In the genomic region with DNA sequence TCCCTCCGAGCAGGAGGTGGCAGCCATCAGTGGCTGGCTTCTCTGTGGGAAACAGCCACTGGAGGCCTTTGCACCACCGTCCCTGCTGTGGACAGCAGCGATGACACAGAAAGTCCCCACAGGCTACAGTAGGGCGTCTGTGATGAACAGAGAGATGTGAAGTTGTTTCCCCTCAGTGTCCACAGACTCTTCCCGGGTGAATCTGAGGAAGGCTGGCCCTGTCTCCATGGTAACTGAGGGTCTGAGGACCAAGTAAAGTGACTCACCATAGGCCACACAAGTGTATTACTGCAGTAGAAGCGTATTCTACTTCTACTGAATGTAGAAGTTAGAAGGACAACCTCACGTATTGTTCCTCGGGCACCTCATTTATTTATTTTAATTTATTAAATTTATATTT, we compare ENCODE assay signal across 12 mouse cellular contexts. TPM values are rescaled to one million over a fixed set of nuclear protein-coding genes. Genes with fewer than 3 reads are reported as not detected.
DNase-seq lines count a peak whose midpoint lies in the region; ATAC-seq and TF ChIP-seq lines count a peak whose summit lies in the region.
"Had no signal": no experiment of that assay in that cellular context is flagged by ENCODE, and none has a peak within 500 bp of the region (broad histone marks: within the 10 kb centered on the region; RNA-seq: fewer than 3 reads in every experiment).

No protein-coding gene starts in this region.

- TF ChIP-seq CTCF in forebrain, postnatal 0 days (IDR thresholded peaks at IDR 0.05; ENCODE audit: low read depth) = no peak

- no peak overlapping the region for H3K4me2 ChIP-seq in embryonic facial prominence, embryonic 11.5 days (ENCODE audit: low read depth, low read length)
- H3K4me2 ChIP-seq in forebrain, postnatal 0 days (ENCODE audit: low read depth) = no peak overlapping the region
- H3K4me2 ChIP-seq in midbrain, embryonic 11.5 days = no peak overlapping the region
- no peak overlapping the region for H3K4me2 ChIP-seq in liver, embryonic 11.5 days

- no peak overlapping the region for H3K4me3 ChIP-seq in embryonic facial prominence, embryonic 11.5 days (ENCODE audit: low read depth, low read length)
- no peak overlapping the region for H3K4me3 ChIP-seq in forebrain, postnatal 0 days (ENCODE audit: low read depth, low read length)
- H3K4me3 ChIP-seq in midbrain, embryonic 11.5 days (ENCODE audit: low read depth, low read length) = no peak overlapping the region
- no peak overlapping the region for H3K4me3 ChIP-seq in liver, embryonic 11.5 days (ENCODE audit: low read depth, low read length)

- ATAC-seq in embryonic facial prominence, embryonic 11.5 days (replicated peaks; ENCODE audit: insufficient number of reproducible peaks, low FRiP score, low TSS enrichment, low read depth) = 0 out of 2 replicates have a peak, but pooled peaks have one; percentile 46
- no peak for ATAC-seq in forebrain, postnatal 0 days
- no peak for ATAC-seq in midbrain, embryonic 11.5 days (ENCODE audit: low FRiP score)
- no peak for ATAC-seq in liver, embryonic 11.5 days (replicated peaks; ENCODE audit: low FRiP score)

- no peaks in the 10 kb centered on the region for H3K4me1 ChIP-seq in embryonic facial prominence, embryonic 11.5 days (ENCODE audit: control insufficient read depth, insufficient read depth, low read length)
- peaks cover 44% of the 10 kb centered on the region for H3K4me1 ChIP-seq in forebrain, postnatal 0 days (ENCODE audit: insufficient read depth)
- H3K4me1 ChIP-seq in midbrain, embryonic 11.5 days (ENCODE audit: control insufficient read depth, insufficient read depth, low read length) = peaks cover 38% of the 10 kb centered on the region
- H3K4me1 ChIP-seq in liver, embryonic 11.5 days (replicated peaks; ENCODE audit: control insufficient read depth, insufficient read depth, low read length) = no peaks in the 10 kb centered on the region

- no peak overlapping the region for H3K27ac ChIP-seq in embryonic facial prominence, embryonic 11.5 days (replicated peaks; ENCODE audit: low read depth, low read length)
- H3K27ac ChIP-seq in forebrain, postnatal 0 days (ENCODE audit: low read depth, low read length) = peak overlapping the region; percentile 57
- no peak overlapping the region for H3K27ac ChIP-seq in midbrain, embryonic 11.5 days (ENCODE audit: low read depth, low read length)
- H3K27ac ChIP-seq in liver, embryonic 11.5 days (ENCODE audit: low read depth, low read length) = no peak overlapping the region

- WGBS in embryonic facial prominence, embryonic 11.5 days = 67% methylated on average over 8 of the region's 8 CpGs
- WGBS in forebrain, postnatal 0 days = 56% methylated on average over 8 of the region's 8 CpGs
- 56% methylated on average over 8 of the region's 8 CpGs for WGBS in midbrain, embryonic 11.5 days
- 67% methylated on average over 8 of the region's 8 CpGs for WGBS in liver, embryonic 11.5 days

- H3K9ac ChIP-seq in embryonic facial prominence, embryonic 11.5 days (replicated peaks; ENCODE audit: low read length) = no peak overlapping the region
- H3K9ac ChIP-seq in forebrain, postnatal 0 days = no peak overlapping the region
- H3K9ac ChIP-seq in midbrain, embryonic 11.5 days (ENCODE audit: low read length) = 0 out of 2 replicates have a peak overlapping the region, but pooled peaks have one; percentile 9
- H3K9ac ChIP-seq in liver, embryonic 11.5 days (ENCODE audit: low read depth, low read length) = no peak overlapping the region

- no peaks in the 10 kb centered on the region for H3K9me3 ChIP-seq in embryonic facial prominence, embryonic 11.5 days (replicated peaks; ENCODE audit: control insufficient read depth, low read length)
- no peaks in the 10 kb centered on the region for H3K9me3 ChIP-seq in forebrain, postnatal 0 days (ENCODE audit: low read length)
- no peaks in the 10 kb centered on the region for H3K9me3 ChIP-seq in midbrain, embryonic 11.5 days (ENCODE audit: control insufficient read depth, low read length)
- no peaks in the 10 kb centered on the region for H3K9me3 ChIP-seq in liver, embryonic 11.5 days (ENCODE audit: control insufficient read depth, low read length)

- DNase-seq in embryonic facial prominence, embryonic 11.5 days (ENCODE audit: low spot score) = no peak
- no peak for DNase-seq in forebrain, postnatal 0 days
- no peak for DNase-seq in midbrain, embryonic 11.5 days (ENCODE audit: low spot score, missing footprints)
- peak; percentile 32 for DNase-seq in retina, embryonic 14.5 days (ENCODE audit: low spot score)
- no peak for DNase-seq in urinary bladder, postnatal 25 days (ENCODE audit: low spot score)
- DNase-seq in ovary, postnatal 36 days (ENCODE audit: low spot score) = no peak
- no peak for DNase-seq in liver, embryonic 11.5 days (ENCODE audit: low spot score)
- DNase-seq: cerebellum, adult 18-20 months; gastrocnemius, postnatal 25 days; lung, adult 2 months; right cerebral cortex, postnatal 4 days had no signal

- H3K27me3 ChIP-seq in embryonic facial prominence, embryonic 11.5 days (ENCODE audit: control insufficient read depth, insufficient read depth, low read length) = no peaks in the 10 kb centered on the region
- H3K27me3 ChIP-seq in forebrain, postnatal 0 days (ENCODE audit: insufficient read depth, low read length) = no peaks in the 10 kb centered on the region
- H3K27me3 ChIP-seq in midbrain, embryonic 11.5 days (ENCODE audit: control insufficient read depth, insufficient read depth, low read length) = no peaks in the 10 kb centered on the region
- H3K27me3 ChIP-seq in liver, embryonic 11.5 days (replicated peaks; ENCODE audit: control insufficient read depth, insufficient read depth, low read length) = no peaks in the 10 kb centered on the region
- H3K27me3 ChIP-seq: CH12.LX had no signal

- H3K36me3 ChIP-seq in embryonic facial prominence, embryonic 11.5 days (replicated peaks; ENCODE audit: control insufficient read depth, insufficient read depth, low read depth, low read length) = no peaks in the 10 kb centered on the region
- no peaks in the 10 kb centered on the region for H3K36me3 ChIP-seq in forebrain, postnatal 0 days (ENCODE audit: insufficient read depth)
- H3K36me3 ChIP-seq in midbrain, embryonic 11.5 days (ENCODE audit: control insufficient read depth, insufficient read depth, low read length) = no peaks in the 10 kb centered on the region
- H3K36me3 ChIP-seq in liver, embryonic 11.5 days (ENCODE audit: control insufficient read depth, insufficient read depth, low read length) = no peaks in the 10 kb centered on the region

RNA-seq across cellular contexts. Expression of a gene that starts 27.4 kb away (rescaled TPM):
- 1,151 and 1,182 TPM in 2 replicates for polyA plus RNA-seq in embryonic facial prominence, embryonic 11.5 days (2014; fragmentation: Nextera tagmentation; extraction: Ambion mirVana)
- total RNA-seq in forebrain, postnatal 0 days (2014; rRNA removed) = 1,041 and 1,060 TPM in 2 replicates
- polyA plus RNA-seq in forebrain, postnatal 0 days (2015; fragmentation: Nextera tagmentation; extraction: Ambion mirVana) = 4,009 and 4,204 TPM in 2 replicates
- 1,565 and 1,591 TPM in 2 replicates for polyA plus RNA-seq in midbrain, embryonic 11.5 days (2014; fragmentation: Nextera tagmentation; extraction: Ambion mirVana)
- 957 and 975 TPM in 2 replicates for polyA plus RNA-seq in liver, embryonic 11.5 days (2014; fragmentation: Nextera tagmentation; extraction: Ambion mirVana)
